Mouse (Mus musculus) c-Kit-positive CD71-positive TER-119-negative erythroid progenitor cells, embryonic 14.5 days (primary cell): ENCODE measurements around the gene Safb.

ENCODE experiments used
- DNase-seq: peaks from one replicate; pipeline ENCODE4 v3.0.0-alpha.2; 2013; ENCODE audit warnings: low read depth

Gene Safb

DNA sequence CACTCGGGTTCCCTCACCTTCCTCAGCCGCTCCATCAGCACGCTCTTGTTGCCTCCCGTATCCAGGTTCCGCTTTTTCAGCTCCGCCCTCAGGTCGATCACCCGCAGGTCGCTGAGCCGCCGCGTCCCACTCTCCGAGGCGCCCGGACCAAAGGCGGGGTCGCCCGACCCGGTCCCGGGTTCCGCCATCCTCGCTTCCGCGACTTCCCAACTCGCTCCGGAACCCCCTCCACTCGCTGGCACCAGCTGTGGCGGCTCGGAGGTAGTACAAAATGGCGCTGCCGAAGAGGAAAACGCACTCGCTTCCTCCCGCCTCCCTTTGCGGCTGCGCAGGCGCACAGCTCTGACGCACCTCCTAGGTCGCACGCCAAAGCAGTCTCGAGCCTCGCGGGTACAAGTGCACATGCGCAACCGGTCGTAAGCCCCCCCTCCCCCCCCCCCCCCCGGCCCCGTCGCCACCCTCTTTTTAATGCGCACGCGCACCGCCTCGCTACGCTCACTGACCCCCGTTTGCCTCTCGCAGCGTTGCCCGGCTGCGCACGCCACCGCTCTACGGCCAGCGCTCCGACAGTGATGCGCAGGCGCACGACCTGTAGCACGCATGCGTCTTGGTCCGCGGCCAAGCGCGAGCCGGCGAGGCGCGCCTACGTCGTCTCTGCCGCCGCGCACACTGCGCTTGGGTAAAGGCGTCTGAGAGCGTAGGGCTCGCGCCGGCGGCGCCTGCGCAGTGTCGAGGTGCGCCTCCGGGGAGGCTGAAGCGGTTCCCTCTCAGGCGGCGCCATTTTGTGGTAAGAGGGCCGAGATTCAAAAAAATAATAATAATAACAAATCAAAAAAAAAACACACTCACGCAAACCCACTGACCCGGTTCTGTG is at the start of gene Safb, which contains the start of gene Safb2:
Gene Safb, plus strand, starts transcription at position 569 of the 874 bp plus-strand sequence.
Gene Safb2, minus strand, starts transcription at position 329 of the 874 bp plus-strand sequence.
- DNase-seq = peak; percentile 93

DNA sequence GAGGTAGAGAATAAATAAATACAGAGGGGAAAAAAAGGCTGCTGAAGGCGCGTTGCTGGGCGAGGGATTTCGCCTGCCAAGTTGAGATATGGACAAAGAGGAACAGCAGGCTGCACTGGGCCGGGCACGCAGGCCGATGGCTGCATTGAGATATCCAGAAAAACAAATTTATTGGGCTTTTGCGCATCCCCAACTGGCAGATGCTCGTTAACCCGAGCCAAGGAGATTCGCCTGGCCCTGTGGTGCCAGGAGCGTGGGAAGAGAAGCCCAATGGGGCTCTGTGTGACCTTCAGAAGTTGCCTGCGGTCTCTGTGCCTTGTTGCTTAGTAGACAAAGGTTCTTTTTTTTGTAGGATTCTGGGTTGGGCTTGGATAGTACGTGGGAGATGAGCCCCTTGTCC is 48.4 kb upstream of the Safb start:
- no peak for DNase-seq

DNA sequence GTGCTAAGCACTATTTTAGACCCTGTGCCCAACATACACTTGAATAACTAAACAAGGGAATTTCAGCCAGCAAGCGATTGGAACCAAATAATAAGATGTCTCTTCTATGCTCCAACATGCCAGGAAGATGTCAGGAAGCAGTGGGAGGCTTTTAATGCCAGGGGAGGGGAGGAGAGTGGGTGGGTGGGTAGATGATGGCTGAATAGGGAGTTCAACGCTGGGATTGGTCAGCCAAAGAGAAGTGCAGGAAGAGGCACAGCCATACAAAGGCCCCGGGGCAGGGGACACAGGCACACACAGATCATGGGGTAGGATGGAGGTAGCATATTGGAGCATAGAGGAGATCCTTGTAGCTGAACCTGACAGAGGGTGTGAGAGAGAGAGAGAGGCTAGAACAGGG is 47.8 kb upstream of the Safb start:
- DNase-seq = no peak

- DNase-seq = no peak
These were observed 46.7 kb upstream of the Safb start for GRCm38 (mm10) chr17:56537912-56538311.

DNA sequence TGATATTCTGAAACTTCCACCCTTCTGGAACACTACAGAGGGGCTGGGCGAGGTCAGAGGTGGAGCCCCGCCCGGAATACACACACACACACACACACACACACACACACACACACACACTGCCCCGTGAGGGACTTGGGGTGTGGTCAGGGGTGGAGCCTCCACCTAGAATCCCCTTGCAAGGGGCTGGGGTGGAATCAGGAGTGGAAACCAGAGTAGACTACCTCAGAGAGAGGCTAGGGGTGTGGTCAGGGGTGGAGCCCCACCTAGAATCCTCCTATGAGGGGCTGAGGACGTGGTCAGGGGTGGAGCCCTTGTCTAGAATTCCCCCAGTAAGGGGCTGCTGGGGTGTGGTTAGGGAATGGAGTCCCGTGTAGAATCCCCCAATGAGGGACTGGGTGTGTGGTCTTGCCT is 44.1 kb upstream of the Safb start:
- DNase-seq = no peak

- DNase-seq = no peak
These were observed 41.9 kb upstream of the Safb start for GRCm38 (mm10) chr17:56542736-56543135.

DNA sequence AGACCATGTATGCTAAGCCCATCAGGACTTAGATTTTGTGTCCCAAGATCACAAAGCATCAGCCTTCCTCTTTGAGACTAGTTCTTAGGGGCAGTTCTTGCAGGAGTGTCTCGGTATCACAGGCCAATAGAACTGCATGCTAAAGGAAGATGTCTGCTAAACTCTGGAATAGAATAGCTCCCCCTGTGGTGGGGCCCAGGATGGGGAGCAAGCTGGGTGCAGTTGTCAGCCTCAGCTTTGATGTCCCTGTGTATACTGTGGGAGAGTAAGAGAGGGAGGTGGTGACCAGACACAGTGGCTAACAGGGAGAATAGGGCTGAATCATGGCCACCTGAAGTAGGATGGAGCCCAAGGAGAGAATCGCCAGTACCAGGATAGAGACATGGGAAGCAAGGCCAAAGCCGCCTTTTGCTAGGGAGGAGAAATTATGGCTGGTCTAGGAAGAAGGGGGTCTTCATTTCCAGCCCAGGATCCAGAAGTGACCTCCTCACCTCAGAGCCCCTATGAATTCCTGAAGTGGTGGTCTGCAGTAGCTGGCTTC is 40.9 kb upstream of the Safb start:
- no peak for DNase-seq

- DNase-seq = no peak
These were observed 39.8 kb upstream of the Safb start for GRCm38 (mm10) chr17:56544699-56545387.

DNA sequence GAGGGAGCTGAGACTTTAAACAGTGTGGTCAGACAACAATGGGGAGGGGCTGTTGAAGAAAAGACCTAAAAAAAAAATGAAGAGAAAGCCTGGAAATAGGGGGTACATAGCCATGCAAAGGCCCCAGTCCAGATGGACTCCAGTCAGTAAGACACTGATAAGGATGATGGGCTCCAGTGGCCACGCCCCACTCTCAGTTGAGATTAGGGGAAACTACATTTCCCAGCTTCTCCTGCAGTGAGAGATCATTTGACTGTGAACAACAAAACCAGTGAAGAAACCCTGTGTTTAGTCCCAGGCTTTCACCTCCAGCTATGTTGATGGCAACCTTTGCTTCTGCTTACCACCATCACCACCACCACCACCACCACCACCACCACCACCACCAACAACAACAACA is 38.7 kb upstream of the Safb start:
- peak; percentile 40 for DNase-seq

GRCm38 (mm10) chr17:56546576-56546975 is 38.0 kb upstream of the Safb start:
- DNase-seq = no peak

DNA sequence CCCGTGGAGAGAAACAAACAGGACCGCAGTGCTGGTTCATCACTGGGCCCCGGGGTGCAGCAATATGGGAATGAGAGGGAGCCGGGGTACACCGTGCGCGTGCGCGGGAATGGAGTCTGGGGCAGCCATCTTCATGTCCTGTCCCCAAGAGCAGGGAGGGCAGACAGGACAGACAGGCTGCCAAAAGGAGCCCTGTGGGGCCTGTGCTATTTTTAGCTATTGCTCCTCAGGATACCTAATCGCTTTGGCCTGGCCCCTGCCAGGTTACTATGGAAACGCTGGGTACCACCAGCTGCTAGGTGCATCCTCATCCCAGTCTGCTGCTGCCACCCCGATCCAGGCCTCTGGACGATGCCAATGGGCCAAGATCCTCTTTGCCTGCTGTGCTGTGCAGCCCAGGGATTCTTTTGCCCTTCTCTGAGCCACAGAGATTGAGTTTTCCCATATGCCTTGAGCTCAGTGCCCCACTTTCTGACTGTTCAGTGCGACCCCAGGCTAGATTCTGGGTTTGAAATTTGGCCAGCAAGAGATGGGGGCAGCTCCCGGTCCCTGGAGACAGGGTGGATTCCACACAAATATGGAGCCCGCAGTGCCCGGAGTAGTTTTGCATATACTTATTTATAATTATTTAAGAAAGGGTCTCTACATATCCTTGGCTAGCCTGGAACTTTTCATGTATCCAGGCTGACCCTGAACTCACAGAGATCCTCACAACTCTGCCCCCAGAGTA is 37.3 kb upstream of the Safb start:
- DNase-seq = no peak

- DNase-seq = no peak
These were observed 36.6 kb upstream of the Safb start for GRCm38 (mm10) chr17:56547846-56548604.

DNA sequence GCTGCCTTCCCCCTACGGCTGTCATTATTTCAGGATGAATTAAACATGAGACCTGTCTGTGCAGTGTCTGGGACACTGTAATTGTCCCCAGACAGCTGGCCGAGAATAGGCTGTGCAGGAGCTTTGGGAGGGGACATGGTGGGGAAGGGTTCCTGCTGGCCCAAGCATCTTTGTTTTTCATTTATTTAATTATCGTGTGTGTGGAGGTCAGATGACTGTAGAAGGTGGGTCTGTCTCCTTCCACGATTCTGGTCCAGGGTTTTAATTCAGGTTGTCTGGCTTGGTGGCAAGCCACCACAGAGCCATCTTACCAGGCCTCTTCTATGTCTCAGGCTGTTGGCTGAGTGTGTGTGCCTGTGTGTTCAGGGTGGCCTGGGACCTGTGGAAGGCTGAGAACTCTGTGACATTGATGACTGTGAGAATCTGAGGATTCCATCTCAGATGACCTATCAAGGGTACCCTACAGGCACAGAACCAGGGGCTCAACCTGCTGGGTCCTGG is 36.0 kb upstream of the Safb start:
- DNase-seq = no peak

DNA sequence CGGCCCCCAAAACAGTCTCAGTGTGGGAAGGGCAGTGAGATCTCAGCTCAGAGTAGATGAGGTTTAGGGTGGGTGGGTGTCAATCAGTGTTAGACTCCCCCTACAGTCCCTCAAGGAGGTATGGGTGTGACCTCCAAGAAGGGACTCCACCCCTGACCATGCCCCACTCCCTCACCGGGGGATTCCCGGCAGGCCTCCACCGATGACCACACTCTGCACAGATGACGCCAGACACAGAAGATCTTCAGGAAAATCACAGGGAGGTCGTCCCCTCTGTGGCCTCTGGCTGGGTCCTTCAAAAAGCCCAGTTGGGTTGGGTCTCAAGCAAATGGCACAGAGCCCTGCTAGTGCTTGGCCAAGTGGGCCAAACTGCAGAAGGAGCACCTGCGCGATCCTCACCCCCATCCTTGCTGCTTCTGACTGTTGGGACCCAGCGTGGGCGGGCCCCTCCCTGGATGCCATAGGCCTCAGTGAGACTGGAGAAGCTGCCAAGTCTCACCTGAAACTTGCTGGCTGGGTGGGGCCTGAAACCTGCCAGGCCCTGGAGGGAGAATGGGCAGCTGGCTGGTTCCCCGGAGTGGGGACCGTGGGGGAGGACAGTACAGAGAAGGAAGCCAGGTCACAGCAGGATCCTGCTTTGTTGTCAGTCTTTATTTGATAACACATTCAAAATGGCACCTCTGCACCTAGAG is 33.7 kb upstream of the Safb start:
- no peak for DNase-seq

DNA sequence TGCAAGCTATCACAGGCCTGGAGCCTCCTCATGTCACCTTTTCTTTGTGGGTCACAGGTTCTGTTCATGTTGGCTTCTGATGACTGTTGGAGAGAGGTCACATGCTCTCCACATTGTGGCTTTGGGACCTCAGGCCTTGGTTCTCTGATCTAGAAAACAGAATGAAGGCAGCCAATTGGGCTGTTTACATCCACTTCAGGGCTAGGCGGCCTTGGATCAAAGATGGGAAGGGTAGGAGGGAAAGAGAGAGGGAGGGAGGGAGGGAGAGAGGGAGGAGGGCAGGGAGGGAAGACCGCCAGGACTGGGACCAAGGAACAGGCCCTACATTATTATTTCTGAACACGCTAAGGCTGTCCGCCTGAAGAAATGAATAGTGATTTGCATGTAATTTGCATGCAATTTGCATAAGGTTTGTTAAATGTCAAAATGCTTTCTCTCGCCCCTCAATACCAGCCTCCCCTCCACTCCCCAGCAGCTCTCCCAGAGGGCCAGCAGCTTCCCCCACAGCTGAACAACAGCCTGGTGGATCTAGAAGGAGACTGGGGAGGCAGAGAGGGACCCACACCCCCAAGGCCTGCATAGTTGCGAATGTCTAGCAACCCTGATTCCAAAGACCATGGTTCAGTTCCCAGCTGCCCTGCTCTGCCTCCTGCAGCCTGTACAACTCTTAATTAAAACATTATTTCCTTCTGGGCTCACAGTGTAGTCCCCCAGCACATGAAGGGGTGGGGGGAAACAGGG is 32.6 kb upstream of the Safb start:
- no peak for DNase-seq

GRCm38 (mm10) chr17:56552781-56553363 is 31.8 kb upstream of the Safb start:
- DNase-seq = peak; percentile 56

- DNase-seq = no peak
These were observed 30.5 kb upstream of the Safb start, which contains the start of gene Gm20219 for GRCm38 (mm10) chr17:56554122-56554551. TSS of gene Gm20219 (minus strand) at chr17:56554387.

GRCm38 (mm10) chr17:56558448-56558847 is 26.2 kb upstream of the Safb start:
- peak; percentile 47 for DNase-seq

- DNase-seq = no peak
These were observed 25.2 kb upstream of the Safb start for GRCm38 (mm10) chr17:56559386-56559785.
